Mouse (Mus musculus) leukemia stem cell, adult 10-12 weeks (primary cell): ENCODE results near the gene Cyb5r4. TPM values are rescaled to one million over a fixed set of nuclear protein-coding genes. Genes with fewer than 3 reads are reported as not detected.

Source experiments
- polyA plus RNA-seq: library from polyadenylated mRNA; stranded (reverse); fragments of >175 nt; gene quantifications from 2 replicates; pipeline ENCODE4 v1.2.3, GENCODE M21; 2012; ENCODE audit warnings: low replicate concordance

The Cyb5r4 gene
- 5.3 and 12.0 TPM in 2 replicates for polyA plus RNA-seq

DNA sequence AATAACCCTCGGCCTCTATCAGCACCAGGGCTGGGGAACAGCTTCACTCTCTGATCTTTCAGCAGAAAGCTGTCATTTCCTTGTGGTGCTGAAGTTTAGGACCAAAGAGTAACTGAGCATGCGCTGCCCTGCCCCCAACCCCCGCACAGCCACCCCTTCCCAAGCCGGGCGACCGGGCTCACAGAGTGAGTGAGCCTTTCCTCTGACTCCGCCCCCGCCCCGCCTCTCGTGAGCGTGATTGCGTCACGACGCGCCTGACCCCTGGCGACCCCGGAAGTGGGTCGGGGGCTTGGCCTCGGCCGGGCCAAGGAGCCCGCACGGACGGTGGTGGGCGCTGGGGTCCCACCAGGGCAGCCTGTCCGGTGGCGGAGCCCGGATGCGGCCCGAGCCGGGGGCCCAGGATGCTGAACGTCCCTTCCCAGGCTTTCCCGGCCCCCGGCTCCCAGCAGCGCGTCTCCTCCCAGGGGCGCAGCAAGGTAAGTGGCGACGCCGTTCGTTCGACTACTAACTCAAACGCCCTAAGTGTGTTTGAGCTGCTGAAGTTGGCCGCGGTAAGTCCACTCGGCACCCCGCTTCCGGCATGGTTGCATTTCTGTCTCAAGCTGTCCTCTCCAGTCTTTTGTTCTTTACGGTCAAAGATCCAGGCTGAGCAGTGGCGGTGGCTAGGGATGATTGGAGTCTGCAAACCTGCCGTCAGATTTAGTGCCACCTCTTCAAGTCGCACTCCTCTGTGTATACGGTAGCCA, at the start of gene Cyb5r4:
Cyb5r4 (plus strand) TSS at position 237 of the 746 bp plus-strand sequence.

DNA sequence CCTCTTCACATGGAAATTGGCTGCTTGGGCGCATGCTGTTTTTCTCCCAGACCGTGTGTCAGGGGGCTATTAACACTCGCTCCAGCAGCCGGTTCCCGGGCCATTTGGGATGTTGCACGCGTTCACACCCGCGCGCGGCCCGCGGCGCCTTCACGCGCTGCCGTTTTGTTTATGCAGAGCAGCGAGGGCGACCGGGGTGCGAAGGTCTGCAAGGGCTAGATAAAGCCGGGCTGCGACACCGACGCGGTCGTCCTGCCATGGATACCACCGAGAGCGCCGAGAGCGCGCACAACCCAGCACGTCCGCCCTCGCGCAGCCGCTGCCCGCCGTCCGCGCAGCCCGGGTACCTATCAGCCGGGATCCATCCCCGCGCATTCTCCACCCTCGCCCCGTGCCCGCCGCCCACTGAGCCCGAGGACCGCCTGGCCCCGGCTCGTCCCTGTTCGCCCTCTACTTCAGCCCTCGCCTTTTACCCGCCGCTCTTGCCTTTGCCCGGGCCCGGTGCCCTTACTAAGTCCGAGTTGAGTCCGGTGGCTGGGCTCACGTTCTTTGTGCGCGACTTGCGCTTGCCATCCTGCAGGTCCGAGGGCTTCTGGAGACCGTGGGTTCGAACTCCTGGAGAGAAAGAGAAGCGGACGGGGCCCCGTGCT, 6.4 kb upstream of the Cyb5r4 start, which contains the start of gene Ripply2:
Ripply2 (plus strand) TSS at position 250 of the 650 bp plus-strand sequence.

Other genes with a start within 250 kb of the Cyb5r4 start
- not detected in 2 replicates for gene Snap91, start 141.4 kb upstream of the Cyb5r4 start, polyA plus RNA-seq
- not detected in 2 replicates for gene Ripply2, start 6.5 kb upstream of the Cyb5r4 start, polyA plus RNA-seq
- gene Mrap2, start 122.3 kb downstream of the Cyb5r4 start, polyA plus RNA-seq = not detected in 2 replicates
- 0.84 and 2.8 TPM in 2 replicates for gene Cep162, start 233.5 kb downstream of the Cyb5r4 start, polyA plus RNA-seq